Mouse (Mus musculus): Measurements from ENCODE around the gene Gm17359. TPM values are rescaled to one million over a fixed set of nuclear protein-coding genes. Genes with fewer than 3 reads are reported as not detected.

Gm17359 gene
- total RNA-seq, 2 experiments from 2014 or later, result not detected

- no peak for ATAC-seq (ENCODE audit: poor library complexity, severe bottlenecking)
These were observed 122.3 kb downstream of the Gm17359 start for GRCm38 (mm10) chr3:79458651-79459275.

- no peak for ATAC-seq (ENCODE audit: poor library complexity, severe bottlenecking)
These were observed 133.0 kb downstream of the Gm17359 start for GRCm38 (mm10) chr3:79469440-79469839.

GRCm38 (mm10) chr3:79472362-79472761 is 135.9 kb downstream of the Gm17359 start:
- no peak for ATAC-seq (ENCODE audit: poor library complexity, severe bottlenecking)

GRCm38 (mm10) chr3:79474911-79475310 is 138.4 kb downstream of the Gm17359 start:
- no peak for ATAC-seq (ENCODE audit: poor library complexity, severe bottlenecking)

- ATAC-seq (ENCODE audit: poor library complexity, severe bottlenecking), result no peak
These were observed 139.5 kb downstream of the Gm17359 start for GRCm38 (mm10) chr3:79475980-79476379.

GRCm38 (mm10) chr3:79478400-79478799 is 141.9 kb downstream of the Gm17359 start:
- peak; percentile 59; the same call in 1 of the 2 replicates for ATAC-seq (ENCODE audit: poor library complexity, severe bottlenecking)

- ATAC-seq (ENCODE audit: poor library complexity, severe bottlenecking), result 0 out of 2 replicates have a peak, but pooled peaks have one; percentile 16
These were observed 142.4 kb downstream of the Gm17359 start for GRCm38 (mm10) chr3:79478880-79479279.

- ATAC-seq (ENCODE audit: poor library complexity, severe bottlenecking), result 0 out of 2 replicates have a peak, but pooled peaks have one; percentile 12
These were observed 148.0 kb downstream of the Gm17359 start for GRCm38 (mm10) chr3:79484286-79485063.

- no peak for ATAC-seq (ENCODE audit: poor library complexity, severe bottlenecking)
These were observed 151.6 kb downstream of the Gm17359 start for GRCm38 (mm10) chr3:79488025-79488424.

- no peak for ATAC-seq (ENCODE audit: poor library complexity, severe bottlenecking)
These were observed 153.6 kb downstream of the Gm17359 start for GRCm38 (mm10) chr3:79490102-79490501.

- peak; percentile 97 for ATAC-seq (ENCODE audit: poor library complexity, severe bottlenecking)
These were observed 155.2 kb downstream of the Gm17359 start for GRCm38 (mm10) chr3:79491614-79492013.

GRCm38 (mm10) chr3:79493064-79493463 is 156.6 kb downstream of the Gm17359 start:
- no peak for ATAC-seq (ENCODE audit: poor library complexity, severe bottlenecking)

- ATAC-seq (ENCODE audit: poor library complexity, severe bottlenecking), result no peak
These were observed 157.6 kb downstream of the Gm17359 start for GRCm38 (mm10) chr3:79494028-79494427.

GRCm38 (mm10) chr3:79495151-79495550 is 158.7 kb downstream of the Gm17359 start:
- no peak for ATAC-seq (ENCODE audit: poor library complexity, severe bottlenecking)

- ATAC-seq (ENCODE audit: poor library complexity, severe bottlenecking), result no peak
These were observed 160.2 kb downstream of the Gm17359 start for GRCm38 (mm10) chr3:79496668-79497067.

GRCm38 (mm10) chr3:79500279-79500678 is 163.8 kb downstream of the Gm17359 start:
- ATAC-seq (ENCODE audit: poor library complexity, severe bottlenecking), result no peak

- ATAC-seq (ENCODE audit: poor library complexity, severe bottlenecking), result no peak
These were observed 164.8 kb downstream of the Gm17359 start for GRCm38 (mm10) chr3:79501166-79501728.

Other genes with a start within 250 kb of the Gm17359 start
- gene Rapgef2, start 50.1 kb upstream of the Gm17359 start, total RNA-seq (2015), result 17.0 and 17.1 TPM in 2 replicates
- 16.4 and 20.5 TPM in 2 replicates for gene Rapgef2, start 50.1 kb upstream of the Gm17359 start, total RNA-seq (2017)
- 17.9 and 21.3 TPM in 2 replicates for gene Fnip2, start 231.1 kb downstream of the Gm17359 start, total RNA-seq (2015)
- 16.4 and 17.1 TPM in 2 replicates for gene Fnip2, start 231.1 kb downstream of the Gm17359 start, total RNA-seq (2017)

All from megakaryocyte, adult 5-6 weeks (primary cell).